Mouse (Mus musculus) E14TG2a.4 (cell line): ENCODE measurements around the gene Vav1.

ENCODE experiments used
- CTCF ChIP-seq: conservative IDR thresholded peaks from 2 replicates; pipeline ENCODE4 v1.5.1; 2014; ENCODE audit warnings: low read length
- POU5F1 ChIP-seq: IDR thresholded peaks from 2 replicates; pipeline ENCODE4 v1.6.1; 2014; ENCODE audit warnings: low read length, borderline replicate concordance

- TF ChIP-seq CTCF, result peak; percentile 89
- TF ChIP-seq POU5F1, result no peak
Measured at GRCm38 (mm10) chr17:57335673-57336303, 56.9 kb downstream of the Vav1 start.
